Mouse (Mus musculus): ENCODE measurements around the gene Hspb9. TPM values are rescaled to one million over a fixed set of nuclear protein-coding genes. Genes with fewer than 3 reads are reported as not detected.
A peak's percentile ranks its signal among the peaks of the same experiment; 100 is the strongest.

The Hspb9 gene
- polyA plus RNA-seq, 1 experiment from 2014 or later = 0.31 TPM

GRCm38 (mm10) chr11:100758707-100759610, 45.3 kb downstream of the Hspb9 start:
- Histone ChIP-seq H3K36me3 (no peaks in the 10 kb centered on the region), H3K27ac (peak overlapping the region; percentile 74), H3K27me3 (ENCODE audit: low read depth, poor library complexity, severe bottlenecking) (peaks cover 76% of the 10 kb centered on the region), H3K4me1 (peaks cover 24% of the 10 kb centered on the region), H3K4me3 (peak overlapping the region; percentile 46), H3K9me3 (replicated peaks) (no peaks in the 10 kb centered on the region)
- DNase-seq (ENCODE audit: low spot score) = peak; percentile 89
- 2% methylated on average over 35 of the region's 35 CpGs for WGBS

- Histone ChIP-seq H3K4me3 (peak within 1 kb of the TSS; percentile 46), H3K27me3 (ENCODE audit: low read depth, poor library complexity, severe bottlenecking) (peaks cover 76% of the 10 kb centered on the region), H3K4me1 (peaks cover 24% of the 10 kb centered on the region), H3K36me3 (no peaks in the 10 kb centered on the region), H3K27ac (peak within 1 kb of the TSS; percentile 74; the same call in 1 of the 2 replicates), H3K9me3 (replicated peaks) (no peaks in the 10 kb centered on the region)
- WGBS = under 1% methylated on average over 51 of the region's 51 CpGs
- peak; percentile 44 for DNase-seq (ENCODE audit: low spot score)
Observed at GRCm38 (mm10) chr11:100759611-100760233, 46.1 kb downstream of the Hspb9 start, which contains the start of gene Kcnh4. Gene Kcnh4, minus strand, starts transcription at chr11:100759942.

GRCm38 (mm10) chr11:100761547-100762045, 47.9 kb downstream of the Hspb9 start:
- H3K4me3 ChIP-seq = peak overlapping the region; percentile 56
- DNase-seq (ENCODE audit: low spot score) = peak; percentile 94
- H3K4me1 ChIP-seq = peaks cover 24% of the 10 kb centered on the region
- H3K9me3 ChIP-seq (replicated peaks) = no peaks in the 10 kb centered on the region
- H3K36me3 ChIP-seq = no peaks in the 10 kb centered on the region
- WGBS = 1% methylated on average over 27 of the region's 27 CpGs
- peaks cover 64% of the 10 kb centered on the region for H3K27me3 ChIP-seq (ENCODE audit: low read depth, poor library complexity, severe bottlenecking)
- peak overlapping the region; percentile 11; the same call in 1 of the 2 replicates for H3K27ac ChIP-seq

- H3K4me1 ChIP-seq = peaks cover 24% of the 10 kb centered on the region
- H3K4me3 ChIP-seq = peak within 1 kb of the TSS; percentile 56
- no peaks in the 10 kb centered on the region for H3K36me3 ChIP-seq
- 89% methylated on average over 7 of the region's 7 CpGs for WGBS
- peaks cover 57% of the 10 kb centered on the region for H3K27me3 ChIP-seq (ENCODE audit: low read depth, poor library complexity, severe bottlenecking)
- H3K27ac ChIP-seq = peak within 1 kb of the TSS; percentile 11; the same call in 1 of the 2 replicates
- H3K9me3 ChIP-seq (replicated peaks) = no peaks in the 10 kb centered on the region
- no peak for DNase-seq (ENCODE audit: low spot score)
Observed at GRCm38 (mm10) chr11:100762831-100763230, 49.2 kb downstream of the Hspb9 start, which contains the start of gene Hcrt. Gene Hcrt, minus strand, starts transcription at chr11:100762931.

Other genes with a start within 250 kb of the Hspb9 start
- gene Klhl11, start 241.1 kb upstream of the Hspb9 start, polyA plus RNA-seq (2016; fragmentation: Nextera tagmentation; extraction: Ambion mirVana) = 7.9 and 10.4 TPM in 2 replicates
- 260 and 263 TPM in 2 replicates for gene Acly, start 185.8 kb upstream of the Hspb9 start, polyA plus RNA-seq (2016; fragmentation: Nextera tagmentation; extraction: Ambion mirVana)
- 1.1 and 1.2 TPM in 2 replicates for gene Ttc25, start 168.2 kb upstream of the Hspb9 start, polyA plus RNA-seq (2016; fragmentation: Nextera tagmentation; extraction: Ambion mirVana)
- 13.1 and 23.0 TPM in 2 replicates for gene Cnp, start 138.9 kb upstream of the Hspb9 start, polyA plus RNA-seq (2016; fragmentation: Nextera tagmentation; extraction: Ambion mirVana)
- gene Nkiras2, start 94.6 kb upstream of the Hspb9 start, polyA plus RNA-seq (2016; fragmentation: Nextera tagmentation; extraction: Ambion mirVana) = 86.2 and 95.5 TPM in 2 replicates
- gene Dnajc7, start 93.7 kb upstream of the Hspb9 start, polyA plus RNA-seq (2016; fragmentation: Nextera tagmentation; extraction: Ambion mirVana) = 256 and 281 TPM in 2 replicates
- 0.15 and 0.16 TPM in 2 replicates for gene Zfp385c, start 21.4 kb upstream of the Hspb9 start, polyA plus RNA-seq (2016; fragmentation: Nextera tagmentation; extraction: Ambion mirVana)
- 3.1 and 4.4 TPM in 2 replicates for gene Dhx58, start 9.6 kb upstream of the Hspb9 start, polyA plus RNA-seq (2016; fragmentation: Nextera tagmentation; extraction: Ambion mirVana)
- gene Kat2a, start 1.4 kb upstream of the Hspb9 start, polyA plus RNA-seq (2016; fragmentation: Nextera tagmentation; extraction: Ambion mirVana) = 77.2 and 87.7 TPM in 2 replicates
- 13.1 and 16.8 TPM in 2 replicates for gene Rab5c, start 24.4 kb downstream of the Hspb9 start, polyA plus RNA-seq (2016; fragmentation: Nextera tagmentation; extraction: Ambion mirVana)
- not detected in 2 replicates for gene Kcnh4, start 46.1 kb downstream of the Hspb9 start, polyA plus RNA-seq (2016; fragmentation: Nextera tagmentation; extraction: Ambion mirVana)
- gene Hcrt, start 49.1 kb downstream of the Hspb9 start, polyA plus RNA-seq (2016; fragmentation: Nextera tagmentation; extraction: Ambion mirVana) = not detected in 2 replicates
- gene Ghdc, start 57.1 kb downstream of the Hspb9 start, polyA plus RNA-seq (2016; fragmentation: Nextera tagmentation; extraction: Ambion mirVana) = 3.5 and 4.3 TPM in 2 replicates
- 15.4 and 15.6 TPM in 2 replicates for gene Stat5b, start 136.9 kb downstream of the Hspb9 start, polyA plus RNA-seq (2016; fragmentation: Nextera tagmentation; extraction: Ambion mirVana)
- 2.1 and 2.7 TPM in 2 replicates for gene Stat5a, start 145.5 kb downstream of the Hspb9 start, polyA plus RNA-seq (2016; fragmentation: Nextera tagmentation; extraction: Ambion mirVana)
- gene Stat3, start 225.7 kb downstream of the Hspb9 start, polyA plus RNA-seq (2016; fragmentation: Nextera tagmentation; extraction: Ambion mirVana) = 20.7 and 30.2 TPM in 2 replicates